Mouse (Mus musculus): ENCODE data around the gene Gm49353. TPM values are rescaled to one million over a fixed set of nuclear protein-coding genes. Genes with fewer than 3 reads are reported as not detected.

Gene Gm49353
- polyA plus RNA-seq (2012; rRNA removed) (not detected in 2 replicates), polyA plus RNA-seq (2014; fragmentation: Nextera tagmentation; extraction: Ambion mirVana) (not detected in 2 replicates)

- no peak within 1 kb of the TSS for H3K4me3 ChIP-seq (replicated peaks; ENCODE audit: low read length)
- peaks cover 5% of the 10 kb centered on the region; the same call in 1 of the 2 replicates for H3K9me3 ChIP-seq (ENCODE audit: control insufficient read depth, low read length)
- H3K4me2 ChIP-seq (replicated peaks; ENCODE audit: low read depth, low read length, severe bottlenecking): no peak within 1 kb of the TSS
- 79% methylated on average over 7 of the region's 7 CpGs for WGBS
- H3K36me3 ChIP-seq (ENCODE audit: control insufficient read depth, insufficient read depth, low read length): no peaks in the 10 kb centered on the region
- ATAC-seq (ENCODE audit: low FRiP score, low read depth) (no peak), DNase-seq (ENCODE audit: low spot score) (no peak)
- no peak within 1 kb of the TSS for H3K27ac ChIP-seq (replicated peaks; ENCODE audit: low read depth, low read length)
- no peaks in the 10 kb centered on the region for H3K27me3 ChIP-seq (ENCODE audit: control insufficient read depth, insufficient read depth, low read length)
- H3K4me1 ChIP-seq (ENCODE audit: control insufficient read depth, insufficient read depth, low read length): no peaks in the 10 kb centered on the region
- no peak for TF ChIP-seq POLR2A (IDR thresholded peaks at IDR 0.05; ENCODE audit: borderline replicate concordance, extremely low read depth, insufficient read depth, insufficient read length)
- H3K9ac ChIP-seq (ENCODE audit: low read depth, low read length, severe bottlenecking): no peak within 1 kb of the TSS
Measured at GRCm38 (mm10) chr10:29198642-29199041, at the start of gene Gm49353. Gene Gm49353, plus strand, starts transcription at chr10:29198954.

- TF ChIP-seq POLR2A (IDR thresholded peaks at IDR 0.05; ENCODE audit: borderline replicate concordance, extremely low read depth, insufficient read depth, insufficient read length): no peak
- H3K4me2 ChIP-seq (replicated peaks; ENCODE audit: low read depth, low read length, severe bottlenecking): no peak overlapping the region
- no peaks in the 10 kb centered on the region for H3K9me3 ChIP-seq (ENCODE audit: control insufficient read depth, low read length)
- ATAC-seq (ENCODE audit: low FRiP score, low read depth): no peak
- no peak overlapping the region for H3K4me3 ChIP-seq (replicated peaks; ENCODE audit: low read length)
- no peaks in the 10 kb centered on the region for H3K4me1 ChIP-seq (ENCODE audit: control insufficient read depth, insufficient read depth, low read length)
- no peak overlapping the region for H3K27ac ChIP-seq (replicated peaks; ENCODE audit: low read depth, low read length)
- no peak for DNase-seq (ENCODE audit: low spot score)
- H3K9ac ChIP-seq (ENCODE audit: low read depth, low read length, severe bottlenecking): no peak overlapping the region
- H3K36me3 ChIP-seq (ENCODE audit: control insufficient read depth, insufficient read depth, low read length): no peaks in the 10 kb centered on the region
- no peaks in the 10 kb centered on the region for H3K27me3 ChIP-seq (ENCODE audit: control insufficient read depth, insufficient read depth, low read length)
- WGBS: 82% methylated on average over 3 of the region's 3 CpGs
Measured at GRCm38 (mm10) chr10:29155304-29155703, 43.5 kb upstream of the Gm49353 start.

- Histone ChIP-seq H3K4me1 (ENCODE audit: control insufficient read depth, insufficient read depth, low read length) (no peaks in the 10 kb centered on the region), H3K9ac (ENCODE audit: low read depth, low read length, severe bottlenecking) (no peak overlapping the region), H3K4me2 (replicated peaks; ENCODE audit: low read depth, low read length, severe bottlenecking) (no peak overlapping the region), H3K9me3 (ENCODE audit: control insufficient read depth, low read length) (no peaks in the 10 kb centered on the region), H3K27me3 (ENCODE audit: control insufficient read depth, insufficient read depth, low read length) (no peaks in the 10 kb centered on the region), H3K36me3 (ENCODE audit: control insufficient read depth, insufficient read depth, low read length) (no peaks in the 10 kb centered on the region), H3K27ac (replicated peaks; ENCODE audit: low read depth, low read length) (no peak overlapping the region), H3K4me3 (replicated peaks; ENCODE audit: low read length) (no peak overlapping the region)
- no peak for TF ChIP-seq POLR2A (IDR thresholded peaks at IDR 0.05; ENCODE audit: borderline replicate concordance, extremely low read depth, insufficient read depth, insufficient read length)
- 91% methylated on average over 2 of the region's 2 CpGs for WGBS
- DNase-seq (ENCODE audit: low spot score) (no peak), ATAC-seq (ENCODE audit: low FRiP score, low read depth) (no peak)
Measured at GRCm38 (mm10) chr10:29161664-29162063, 37.1 kb upstream of the Gm49353 start.

GRCm38 (mm10) chr10:29173778-29174177 lies 25.0 kb upstream of the Gm49353 start:
- no peak overlapping the region for H3K4me2 ChIP-seq (replicated peaks; ENCODE audit: low read depth, low read length, severe bottlenecking)
- H3K27me3 ChIP-seq (ENCODE audit: control insufficient read depth, insufficient read depth, low read length): no peaks in the 10 kb centered on the region
- H3K27ac ChIP-seq (replicated peaks; ENCODE audit: low read depth, low read length): no peak overlapping the region
- no peak overlapping the region for H3K9ac ChIP-seq (ENCODE audit: low read depth, low read length, severe bottlenecking)
- H3K4me1 ChIP-seq (ENCODE audit: control insufficient read depth, insufficient read depth, low read length): no peaks in the 10 kb centered on the region
- DNase-seq (ENCODE audit: low spot score) (no peak), ATAC-seq (ENCODE audit: low FRiP score, low read depth) (no peak)
- H3K4me3 ChIP-seq (replicated peaks; ENCODE audit: low read length): no peak overlapping the region
- H3K9me3 ChIP-seq (ENCODE audit: control insufficient read depth, low read length): no peaks in the 10 kb centered on the region
- H3K36me3 ChIP-seq (ENCODE audit: control insufficient read depth, insufficient read depth, low read length): no peaks in the 10 kb centered on the region
- TF ChIP-seq POLR2A (IDR thresholded peaks at IDR 0.05; ENCODE audit: borderline replicate concordance, extremely low read depth, insufficient read depth, insufficient read length): no peak
- WGBS: 84% methylated on average over 2 of the region's 2 CpGs

- Histone ChIP-seq H3K4me3 (replicated peaks; ENCODE audit: low read length) (no peak overlapping the region), H3K27ac (replicated peaks; ENCODE audit: low read depth, low read length) (no peak overlapping the region), H3K36me3 (ENCODE audit: control insufficient read depth, insufficient read depth, low read length) (no peaks in the 10 kb centered on the region), H3K9ac (ENCODE audit: low read depth, low read length, severe bottlenecking) (no peak overlapping the region), H3K9me3 (ENCODE audit: control insufficient read depth, low read length) (no peaks in the 10 kb centered on the region), H3K27me3 (ENCODE audit: control insufficient read depth, insufficient read depth, low read length) (no peaks in the 10 kb centered on the region), H3K4me2 (replicated peaks; ENCODE audit: low read depth, low read length, severe bottlenecking) (no peak overlapping the region), H3K4me1 (ENCODE audit: control insufficient read depth, insufficient read depth, low read length) (no peaks in the 10 kb centered on the region)
- no peak for ATAC-seq (ENCODE audit: low FRiP score, low read depth)
- no peak for DNase-seq (ENCODE audit: low spot score)
- WGBS: 57% methylated on average over 3 of the region's 3 CpGs
- no peak for TF ChIP-seq POLR2A (IDR thresholded peaks at IDR 0.05; ENCODE audit: borderline replicate concordance, extremely low read depth, insufficient read depth, insufficient read length)
Measured at GRCm38 (mm10) chr10:29175656-29176055, 23.1 kb upstream of the Gm49353 start.

- WGBS: 82% methylated on average over 4 of the region's 4 CpGs
- H3K4me3 ChIP-seq (replicated peaks; ENCODE audit: low read length): no peak overlapping the region
- H3K9ac ChIP-seq (ENCODE audit: low read depth, low read length, severe bottlenecking): no peak overlapping the region
- H3K27ac ChIP-seq (replicated peaks; ENCODE audit: low read depth, low read length): no peak overlapping the region
- no peaks in the 10 kb centered on the region for H3K4me1 ChIP-seq (ENCODE audit: control insufficient read depth, insufficient read depth, low read length)
- H3K9me3 ChIP-seq (ENCODE audit: control insufficient read depth, low read length): no peaks in the 10 kb centered on the region
- H3K4me2 ChIP-seq (replicated peaks; ENCODE audit: low read depth, low read length, severe bottlenecking): no peak overlapping the region
- ATAC-seq (ENCODE audit: low FRiP score, low read depth) (no peak), DNase-seq (ENCODE audit: low spot score) (no peak)
- no peak for TF ChIP-seq POLR2A (IDR thresholded peaks at IDR 0.05; ENCODE audit: borderline replicate concordance, extremely low read depth, insufficient read depth, insufficient read length)
- H3K36me3 ChIP-seq (ENCODE audit: control insufficient read depth, insufficient read depth, low read length): no peaks in the 10 kb centered on the region
- no peaks in the 10 kb centered on the region for H3K27me3 ChIP-seq (ENCODE audit: control insufficient read depth, insufficient read depth, low read length)
Measured at GRCm38 (mm10) chr10:29176881-29177280, 21.9 kb upstream of the Gm49353 start.

Data from limb, embryonic 14.5 days (tissue).